Mouse (Mus musculus) CH12.LX (cell line): Measurements from ENCODE around the gene Crocc.

Experiments used
- CTCF ChIP-seq, 2 experiments: IDR thresholded peaks in 1 of 2; conservative IDR thresholded peaks in 1 of 2; 2 replicates each; pipeline ENCODE4 v1.5.1; 2011 to 2012; ENCODE audit warnings: low read depth in 2 of 2, low read length in 2 of 2, improper control_type of control experiment in 1 of 2, inconsistent platforms in 1 of 2, mild to moderate bottlenecking in 1 of 2, moderate library complexity in 1 of 2
- MAFK ChIP-seq: IDR thresholded peaks from 2 replicates; pipeline ENCODE4 v1.6.1; 2011; ENCODE audit warnings: low read length, improper control_type of control experiment; ENCODE audit not compliant: insufficient replicate concordance
- MEF2A ChIP-seq: IDR thresholded peaks from 2 replicates; pipeline ENCODE4 v1.6.1; 2014; ENCODE audit warnings: low read depth, mild to moderate bottlenecking, inconsistent platforms, low read length, improper control_type of control experiment, borderline replicate concordance
- USF1 ChIP-seq: IDR thresholded peaks from 2 replicates; pipeline ENCODE4 v1.6.1; 2014; ENCODE audit warnings: low read depth, mild to moderate bottlenecking, inconsistent platforms, low read length, improper control_type of control experiment
- ZC3H11A ChIP-seq: IDR thresholded peaks from 2 replicates; pipeline ENCODE4 v1.6.1; 2012; ENCODE audit warnings: low read depth, mild to moderate bottlenecking, inconsistent platforms, low read length, improper control_type of control experiment

GRCm38 (mm10) chr4:141041117-141041516, 19.2 kb downstream of the Crocc start:
- TF ChIP-seq USF1 (no peak), CTCF (conservative IDR thresholded peaks at IDR 0.05 in 1 of 2, IDR thresholded peaks at IDR 0.05 in 1 of 2; ENCODE audit: low read depth in 2 of 2, low read length in 2 of 2) (no peak), MEF2A (no peak), MAFK (no peak), ZC3H11A (no peak)
